Mouse (Mus musculus) kidney, adult 2 months (tissue): ENCODE measurements around the gene Wdr54.

ENCODE experiments used
- CTCF ChIP-seq: fragments of 200-500 bp; conservative IDR thresholded peaks from 2 replicates; pipeline ENCODE4 v1.5.1; 2011; ENCODE audit warnings: low read depth, mild to moderate bottlenecking, control low read depth, low read length, moderate library complexity, mixed read lengths; ENCODE audit not compliant: insufficient read depth, insufficient read length
- POLR2A ChIP-seq: fragments of 200-500 bp; IDR thresholded peaks from one replicate; pipeline ENCODE4 v1.6.1; 2011; ENCODE audit warnings: low read depth, low read length, control low read depth

- no peak for TF ChIP-seq CTCF
- no peak for TF ChIP-seq POLR2A
Observed at GRCm38 (mm10) chr6:83104158-83104557, 52.0 kb downstream of the Wdr54 start.
